Mouse (Mus musculus) heart, embryonic 13.5 days (tissue): ENCODE data around the gene Ccdc122. TPM values are rescaled to one million over a fixed set of nuclear protein-coding genes. Genes with fewer than 3 reads are reported as not detected.

Source experiments
- ATAC-seq: fragments of 200-750 bp; cut with Nextera tagmentation; 2 replicates; pipeline ENCODE4 v1.8.0; 2017; ENCODE audit warnings: moderate TSS enrichment; ENCODE audit not compliant: insufficient number of reproducible peaks, low FRiP score, low TSS enrichment; ENCODE audit errors: extremely low read depth
- H3K27ac ChIP-seq: fragments of 300-500 bp; sonication (generic); replicated peaks from 2 replicates; pipeline ENCODE4 v1.5.1; 2015; ENCODE audit warnings: moderate library complexity, mild to moderate bottlenecking, inconsistent platforms
- H3K27me3 ChIP-seq: fragments of 300-500 bp; sonication (generic); replicated peaks from 2 replicates; pipeline ENCODE4 v1.6.1; 2015; ENCODE audit warnings: mild to moderate bottlenecking, inconsistent platforms
- H3K36me3 ChIP-seq: fragments of 300-500 bp; sonication (generic); 2 replicates; pipeline ENCODE4 v1.6.1; 2015; ENCODE audit warnings: mild to moderate bottlenecking, inconsistent platforms
- H3K4me1 ChIP-seq: fragments of 300-500 bp; sonication (generic); 2 replicates; pipeline ENCODE4 v1.6.1; 2015; ENCODE audit warnings: inconsistent platforms
- H3K4me2 ChIP-seq: fragments of 300-500 bp; sonication (generic); 2 replicates; pipeline ENCODE4 v1.6.1; 2015; ENCODE audit warnings: inconsistent platforms, mild to moderate bottlenecking, moderate library complexity
- H3K4me3 ChIP-seq: fragments of 300-500 bp; sonication (generic); 2 replicates; pipeline ENCODE4 v1.5.1; 2015; ENCODE audit warnings: moderate library complexity, mild to moderate bottlenecking, inconsistent platforms
- H3K9ac ChIP-seq: fragments of 300-500 bp; sonication (generic); 2 replicates; pipeline ENCODE4 v1.6.1; 2015; ENCODE audit warnings: inconsistent platforms, mild to moderate bottlenecking, moderate library complexity
- H3K9me3 ChIP-seq: fragments of 300-500 bp; sonication (generic); 2 replicates; pipeline ENCODE4 v1.6.1; 2016; ENCODE audit warnings: inconsistent platforms
- whole genome bisulfite sequencing: fragments of 180-500 bp; shearing (Covaris S2); methylation state at CpG from one replicate; pipeline ENCODE4 v1.1.7; 2015; ENCODE audit warnings: mixed read lengths; 5-methylcytosine and 5-hydroxymethylcytosine counted together
- polyA plus RNA-seq: library from polyadenylated mRNA; unstranded; fragments of >200 nt; fragmentation: Nextera tagmentation; extraction: Ambion mirVana; gene quantifications from 2 replicates; pipeline ENCODE4 v1.2.1, GENCODE M21; 2015

Ccdc122 gene
- polyA plus RNA-seq, 1 experiment from 2014 or later: 2.2 TPM

DNA sequence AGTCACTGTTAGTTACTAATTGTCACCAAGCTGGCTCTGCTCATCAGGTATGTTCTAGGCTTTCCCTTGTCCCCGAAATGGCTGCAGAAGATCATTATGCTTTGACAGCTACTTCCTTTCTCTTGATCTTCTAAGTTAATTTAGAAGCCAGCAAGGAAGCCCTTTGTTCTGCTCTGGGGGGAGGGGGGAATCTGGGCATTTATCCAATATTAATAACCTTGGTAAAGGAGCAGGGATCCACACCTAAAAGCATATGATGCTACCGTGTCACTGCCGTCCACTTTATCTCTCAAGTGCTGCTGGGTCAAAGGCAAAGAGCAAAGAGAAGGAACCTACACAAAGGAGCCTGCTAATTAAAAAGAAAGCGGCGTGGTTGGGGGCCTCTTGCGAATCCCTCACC, 100.4 kb downstream of the Ccdc122 start:
- peaks cover 22% of the 10 kb centered on the region for H3K4me1 ChIP-seq
- WGBS: 51% methylated on average over 6 of the region's 6 CpGs

DNA sequence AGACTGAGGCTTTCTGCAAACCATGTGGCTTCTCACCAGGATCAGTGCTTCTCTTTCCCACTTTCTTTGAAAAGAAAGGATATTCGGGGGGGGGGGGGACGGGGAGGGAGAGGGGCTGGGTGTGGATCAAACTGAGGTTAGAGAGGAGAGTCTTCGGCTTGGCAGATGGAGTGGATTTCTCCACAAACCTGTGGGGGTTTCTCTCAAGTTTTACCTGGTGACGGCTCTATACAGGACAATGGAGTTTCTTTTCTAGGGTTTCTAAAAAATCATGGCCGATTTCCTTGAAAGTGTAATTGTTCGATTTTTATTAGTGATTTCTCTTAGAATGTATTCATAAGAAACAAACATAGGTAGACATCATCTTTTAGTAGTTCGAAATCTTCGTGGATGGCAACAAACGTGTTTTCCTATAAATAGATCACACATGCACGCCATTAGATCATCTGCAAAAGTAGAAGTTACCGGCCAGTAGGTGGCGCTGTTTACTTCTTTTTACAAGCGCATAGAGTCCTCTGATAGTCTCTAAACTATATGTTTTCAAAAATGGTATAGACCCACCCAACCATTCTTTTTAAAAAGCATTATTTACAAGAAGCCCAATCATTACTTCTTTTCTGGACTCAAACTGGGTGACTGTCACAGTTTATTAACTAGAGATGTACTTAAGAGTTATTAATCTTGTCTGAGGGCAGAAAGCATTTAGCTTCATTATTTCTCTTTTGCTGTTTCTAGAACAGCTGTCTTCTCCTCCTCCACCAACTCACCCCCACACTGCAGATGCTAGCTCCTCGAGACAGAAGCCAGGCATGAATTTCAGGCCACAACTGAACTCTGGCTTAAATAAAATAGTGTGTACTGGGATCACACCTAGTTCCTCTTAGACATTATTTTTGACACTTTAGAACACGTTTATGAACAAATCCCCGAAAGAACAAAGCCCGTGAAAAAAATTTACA, 105.0 kb downstream of the Ccdc122 start:
- Histone ChIP-seq H3K9ac (no peak overlapping the region), H3K4me3 (0 out of 2 replicates have a peak overlapping the region, but pooled peaks have one; percentile 15), H3K9me3 (no peaks in the 10 kb centered on the region), H3K4me2 (peak overlapping the region; percentile 33), H3K36me3 (no peaks in the 10 kb centered on the region), H3K27me3 (0 out of 2 replicates have a peak, but pooled peaks cover 3% of the 10 kb centered on the region), H3K4me1 (peaks cover 25% of the 10 kb centered on the region), H3K27ac (no peak overlapping the region)
- ATAC-seq: no peak; the same call in 1 of the 2 replicates
- WGBS: 32% methylated on average over 17 of the region's 17 CpGs

More for the DNA sequence above, 100.4 kb downstream of the Ccdc122 start:
- Histone ChIP-seq H3K36me3 (no peaks in the 10 kb centered on the region), H3K27me3 (0 out of 2 replicates have a peak, but pooled peaks cover 3% of the 10 kb centered on the region), H3K4me3 (no peak overlapping the region), H3K27ac (no peak overlapping the region), H3K9ac (no peak overlapping the region), H3K9me3 (no peaks in the 10 kb centered on the region), H3K4me2 (no peak overlapping the region)
- ATAC-seq: no peak

DNA sequence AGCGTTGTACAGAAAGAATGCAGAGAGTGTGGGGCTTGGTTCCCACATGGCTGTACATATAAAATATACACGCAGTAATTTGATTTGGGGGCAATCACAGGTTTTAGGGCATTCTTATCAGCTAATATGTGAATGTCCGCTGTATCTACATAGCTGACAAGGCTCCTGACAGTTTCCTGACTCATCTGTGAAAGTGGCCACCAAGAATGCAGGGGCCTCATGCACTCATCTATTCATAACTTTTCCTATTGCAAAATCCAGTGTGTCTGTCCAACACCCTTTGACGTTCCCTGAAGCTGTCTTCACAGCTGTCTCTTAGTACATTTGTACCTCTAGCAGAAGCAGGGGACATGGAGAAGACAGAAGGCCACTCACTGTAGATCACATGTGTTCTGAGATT, 108.5 kb downstream of the Ccdc122 start:
- 23% methylated on average over 4 of the region's 4 CpGs for WGBS
- H3K9me3 ChIP-seq: no peaks in the 10 kb centered on the region
- H3K4me2 ChIP-seq: peak overlapping the region; percentile 14; the same call in 1 of the 2 replicates
- no peak for ATAC-seq
- 0 out of 2 replicates have a peak, but pooled peaks cover 3% of the 10 kb centered on the region for H3K27me3 ChIP-seq
- H3K4me3 ChIP-seq: no peak overlapping the region
- H3K9ac ChIP-seq: no peak overlapping the region
- peak overlapping the region; percentile 60 for H3K27ac ChIP-seq
- H3K36me3 ChIP-seq: no peaks in the 10 kb centered on the region
- H3K4me1 ChIP-seq: peaks cover 19% of the 10 kb centered on the region

DNA sequence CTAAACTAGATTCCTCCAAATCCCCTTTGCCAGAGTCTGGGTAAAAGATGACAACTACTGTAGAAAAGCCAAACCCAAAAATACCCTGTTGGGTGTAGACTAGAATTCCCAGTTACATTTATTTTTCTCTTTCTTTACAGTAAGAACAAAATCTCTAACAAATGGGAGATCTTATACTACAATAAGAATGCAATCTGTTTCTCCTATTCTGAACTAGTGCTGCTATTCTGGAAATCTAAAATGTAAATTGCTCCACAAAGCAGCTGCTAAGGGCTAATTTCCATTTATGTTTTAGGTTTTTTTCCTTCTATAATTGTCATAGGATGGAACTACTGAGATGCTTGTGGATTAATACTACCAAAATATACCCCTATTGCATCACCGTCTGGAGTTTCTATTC, 111.1 kb downstream of the Ccdc122 start:
- H3K4me3 ChIP-seq: no peak overlapping the region

GRCm38 (mm10) chr14:77150556-77150955, 114.0 kb downstream of the Ccdc122 start:
- peaks cover 14% of the 10 kb centered on the region for H3K27me3 ChIP-seq
- WGBS: 75% methylated on average over 6 of the region's 6 CpGs
- no peaks in the 10 kb centered on the region for H3K9me3 ChIP-seq
- H3K27ac ChIP-seq: no peak overlapping the region
- peaks cover 4% of the 10 kb centered on the region for H3K4me1 ChIP-seq
- no peaks in the 10 kb centered on the region for H3K36me3 ChIP-seq
- H3K9ac ChIP-seq: no peak overlapping the region
- no peak overlapping the region for H3K4me3 ChIP-seq
- ATAC-seq: no peak
- no peak overlapping the region for H3K4me2 ChIP-seq

More for the DNA sequence above, 111.1 kb downstream of the Ccdc122 start:
- whole genome bisulfite sequencing: 93% methylated on average over 1 of the region's 1 CpGs
- Histone ChIP-seq H3K9me3 (no peaks in the 10 kb centered on the region), H3K36me3 (no peaks in the 10 kb centered on the region), H3K27me3 (no peaks in the 10 kb centered on the region), H3K4me2 (no peak overlapping the region), H3K9ac (no peak overlapping the region), H3K4me1 (peaks cover 19% of the 10 kb centered on the region), H3K27ac (no peak overlapping the region)
- ATAC-seq: no peak

DNA sequence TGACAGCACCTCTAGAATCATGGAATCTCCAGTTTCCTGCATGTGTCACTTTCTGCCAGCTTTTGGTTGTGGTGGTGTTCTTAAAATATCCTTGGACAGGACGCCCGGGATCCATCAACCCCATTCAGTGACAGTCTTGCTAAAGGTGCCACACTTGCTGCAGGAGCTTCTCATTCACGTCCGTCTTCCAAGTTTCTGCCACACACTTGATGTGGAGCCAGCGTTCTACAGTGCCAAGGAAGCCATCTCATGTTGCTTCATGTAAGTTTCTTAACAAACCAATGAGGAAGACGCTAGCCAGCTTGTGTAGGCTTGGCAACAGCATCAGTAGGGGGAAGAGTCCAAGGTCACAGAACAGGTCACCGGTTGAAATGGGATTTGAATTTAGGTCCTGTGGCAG, 114.9 kb downstream of the Ccdc122 start:
- no peak overlapping the region for H3K9ac ChIP-seq
- H3K36me3 ChIP-seq: no peaks in the 10 kb centered on the region
- no peaks in the 10 kb centered on the region for H3K9me3 ChIP-seq
- 72% methylated on average over 7 of the region's 7 CpGs for WGBS
- H3K4me2 ChIP-seq: no peak overlapping the region
- H3K27me3 ChIP-seq: peaks cover 22% of the 10 kb centered on the region
- H3K4me1 ChIP-seq: peaks cover 4% of the 10 kb centered on the region; the same call in 1 of the 2 replicates
- no peak overlapping the region for H3K4me3 ChIP-seq
- ATAC-seq: no peak
- H3K27ac ChIP-seq: no peak overlapping the region

GRCm38 (mm10) chr14:77156222-77156910, 119.8 kb downstream of the Ccdc122 start, which contains the start of gene Enox1:
Gene Enox1 (plus strand): TSS chr14:77156763.
- H3K27me3 ChIP-seq: peaks cover 58% of the 10 kb centered on the region
- H3K4me1 ChIP-seq: peaks cover 9% of the 10 kb centered on the region
- under 1% methylated on average over 73 of the region's 73 CpGs for WGBS
- H3K9ac ChIP-seq: peak within 1 kb of the TSS; percentile 82
- H3K27ac ChIP-seq: no peak within 1 kb of the TSS
- no peaks in the 10 kb centered on the region for H3K36me3 ChIP-seq
- H3K4me3 ChIP-seq: peak within 1 kb of the TSS; percentile 79
- no peaks in the 10 kb centered on the region for H3K9me3 ChIP-seq
- peak within 1 kb of the TSS; percentile 100 for H3K4me2 ChIP-seq
- peak; percentile 55; the same call in 1 of the 2 replicates for ATAC-seq

GRCm38 (mm10) chr14:77156911-77157504, 120.4 kb downstream of the Ccdc122 start:
- 0 out of 2 replicates have a peak, but pooled peaks have one; percentile 39 for ATAC-seq
- Histone ChIP-seq H3K4me3 (peak overlapping the region; percentile 79), H3K36me3 (no peaks in the 10 kb centered on the region), H3K4me2 (peak overlapping the region; percentile 100), H3K9ac (peak overlapping the region; percentile 82), H3K27me3 (peaks cover 59% of the 10 kb centered on the region), H3K4me1 (peaks cover 9% of the 10 kb centered on the region), H3K27ac (no peak overlapping the region), H3K9me3 (no peaks in the 10 kb centered on the region)
- under 1% methylated on average over 46 of the region's 64 CpGs for WGBS

DNA sequence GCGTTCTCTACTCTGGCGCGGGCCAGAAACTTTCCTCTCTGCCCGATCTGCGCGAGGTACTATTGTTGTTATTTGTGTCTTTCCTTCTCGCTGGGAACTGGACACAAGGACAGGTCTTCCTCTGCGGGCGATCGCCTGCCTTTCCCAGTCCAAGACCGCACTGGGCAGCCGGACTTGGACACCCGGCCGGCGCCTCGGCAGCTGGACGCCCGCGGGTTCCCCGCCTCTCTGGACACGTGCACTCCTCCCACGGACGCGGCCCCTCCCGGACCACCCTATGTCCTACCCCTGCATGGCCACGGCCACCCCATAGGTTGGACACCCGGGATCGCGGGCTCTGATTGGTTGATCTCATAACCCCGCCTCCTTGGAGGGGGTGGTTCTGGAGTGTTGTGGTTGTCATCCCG, 120.9 kb downstream of the Ccdc122 start:
- peak overlapping the region; percentile 79 for H3K4me3 ChIP-seq
- H3K36me3 ChIP-seq: no peaks in the 10 kb centered on the region
- peak overlapping the region; percentile 100 for H3K4me2 ChIP-seq
- H3K27me3 ChIP-seq: peaks cover 59% of the 10 kb centered on the region
- no peaks in the 10 kb centered on the region for H3K9me3 ChIP-seq
- H3K9ac ChIP-seq: peak overlapping the region; percentile 82
- peak; percentile 69; the same call in 1 of the 2 replicates for ATAC-seq
- 1% methylated on average over 31 of the region's 31 CpGs for WGBS
- peaks cover 9% of the 10 kb centered on the region for H3K4me1 ChIP-seq
- H3K27ac ChIP-seq: no peak overlapping the region

GRCm38 (mm10) chr14:77159397-77159796, 122.8 kb downstream of the Ccdc122 start:
- 77% methylated on average over 5 of the region's 5 CpGs for WGBS
- ATAC-seq: no peak

More at GRCm38 (mm10) chr14:77159397-77159796, 122.8 kb downstream of the Ccdc122 start:
- Histone ChIP-seq H3K27me3 (peaks cover 56% of the 10 kb centered on the region), H3K9ac (no peak overlapping the region), H3K4me1 (peaks cover 9% of the 10 kb centered on the region), H3K9me3 (no peaks in the 10 kb centered on the region), H3K4me2 (no peak overlapping the region), H3K4me3 (no peak overlapping the region), H3K36me3 (no peaks in the 10 kb centered on the region), H3K27ac (no peak overlapping the region)
